14 mouse cellular contexts compared by ENCODE assay signal in the genomic region with DNA sequence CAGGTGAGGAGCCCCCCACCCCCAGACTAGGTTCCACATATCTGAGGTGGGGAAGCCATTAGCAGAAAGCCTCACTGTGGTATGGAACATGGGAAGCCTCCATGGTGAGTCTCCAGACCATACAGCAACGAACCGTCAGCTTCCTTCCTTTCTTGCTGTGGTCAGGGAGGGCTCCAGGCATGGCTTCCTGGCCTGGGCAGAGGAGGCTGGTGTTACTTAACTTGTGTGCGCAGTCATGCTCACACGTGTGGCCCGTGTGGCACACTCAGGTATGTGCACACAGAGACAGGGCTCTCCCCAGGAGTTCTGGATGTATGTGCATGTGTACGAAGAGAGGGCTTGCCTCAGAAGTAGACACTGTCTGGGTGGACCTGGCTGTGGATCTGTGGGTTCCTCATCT. TPM values are rescaled to one million over a fixed set of nuclear protein-coding genes. Genes with fewer than 3 reads are reported as not detected.
"Had no signal": no experiment of that assay in that cellular context is flagged by ENCODE, and none has a peak within 500 bp of the region (broad histone marks: within the 10 kb centered on the region; RNA-seq: fewer than 3 reads in every experiment).

No protein-coding gene starts in this region.

- H3K4me2 ChIP-seq: intestine, embryonic 15.5 days; limb, embryonic 15.5 days; midbrain, embryonic 13.5 days had no signal

- H3K9ac ChIP-seq: intestine, embryonic 15.5 days; limb, embryonic 15.5 days; midbrain, embryonic 13.5 days had no signal

- H3K9me3 ChIP-seq: intestine, embryonic 15.5 days; limb, embryonic 15.5 days; midbrain, embryonic 13.5 days had no signal

- H3K4me3 ChIP-seq: intestine, embryonic 15.5 days; layer of hippocampus, adult 2 months; left cerebral cortex, adult 2 months; limb, embryonic 15.5 days; midbrain, embryonic 13.5 days had no signal

- H3K27me3 ChIP-seq: intestine, embryonic 15.5 days; limb, embryonic 15.5 days; midbrain, embryonic 13.5 days had no signal

- DNase-seq: kidney, adult 18-20 months; kidney, postnatal 10 days; kidney, postnatal 4 days; lung, adult 18-20 months; lung, postnatal 36 days; right cerebral cortex, adult 18-20 months; right cerebral cortex, postnatal 25 days; thymus, postnatal 14 days had no signal

- ATAC-seq: intestine, embryonic 15.5 days; lung, postnatal 0 days; midbrain, embryonic 13.5 days had no signal

- H3K27ac ChIP-seq: intestine, embryonic 15.5 days; limb, embryonic 15.5 days; midbrain, embryonic 13.5 days had no signal

- H3K4me1 ChIP-seq: intestine, embryonic 15.5 days; limb, embryonic 15.5 days had no signal

RNA-seq across cellular contexts. Expression of a gene that starts 27.9 kb away (rescaled TPM):
- polyA plus RNA-seq: lung, postnatal 0 days had no signal
